Mouse (Mus musculus) limb, embryonic 11.5 days (tissue): ENCODE results near the gene Ube2u. TPM values are rescaled to one million over a fixed set of nuclear protein-coding genes. Genes with fewer than 3 reads are reported as not detected.

Experiments
- ATAC-seq: fragments of 200-750 bp; cut with Nextera tagmentation; 2 replicates; pipeline ENCODE4 v1.8.0; 2017; ENCODE audit warnings: low read depth; ENCODE audit not compliant: insufficient number of reproducible peaks, low FRiP score, low TSS enrichment
- DNase-seq: peaks from one replicate; pipeline ENCODE4 v3.0.0-alpha.2; 2015; ENCODE audit warnings: low spot score
- H3K27ac ChIP-seq: fragments of 300-500 bp; sonication (generic); replicated peaks from 2 replicates; pipeline ENCODE4 v1.5.1; 2014; ENCODE audit warnings: low read depth, mild to moderate bottlenecking, low read length
- H3K27me3 ChIP-seq: fragments of 300-500 bp; sonication (generic); 2 replicates; pipeline ENCODE4 v1.6.1; 2014; ENCODE audit warnings: mild to moderate bottlenecking, low read length, mixed read lengths; ENCODE audit not compliant: control insufficient read depth, insufficient read depth
- H3K36me3 ChIP-seq: fragments of 300-500 bp; sonication (generic); 2 replicates; pipeline ENCODE4 v1.6.1; 2014; ENCODE audit warnings: mild to moderate bottlenecking, low read length, moderate library complexity, mixed read lengths; ENCODE audit not compliant: control insufficient read depth, insufficient read depth
- H3K4me1 ChIP-seq: fragments of 300-500 bp; sonication (generic); 2 replicates; pipeline ENCODE4 v1.6.1; 2014; ENCODE audit warnings: low read length, mixed read lengths; ENCODE audit not compliant: control insufficient read depth, insufficient read depth
- H3K4me2 ChIP-seq: fragments of 300-500 bp; sonication (generic); 2 replicates; pipeline ENCODE4 v1.6.1; 2014; ENCODE audit warnings: low read depth, mild to moderate bottlenecking, moderate library complexity; ENCODE audit not compliant: severe bottlenecking
- H3K4me3 ChIP-seq: fragments of 300-500 bp; sonication (generic); 2 replicates; pipeline ENCODE4 v1.5.1; 2014; ENCODE audit warnings: low read depth, low read length
- H3K9ac ChIP-seq: fragments of 300-500 bp; sonication (generic); 2 replicates; pipeline ENCODE4 v1.6.1; 2014; ENCODE audit warnings: mild to moderate bottlenecking, low read length
- H3K9me3 ChIP-seq: fragments of 300-500 bp; sonication (generic); 2 replicates; pipeline ENCODE4 v1.6.1; 2016; ENCODE audit warnings: low read length; ENCODE audit not compliant: control insufficient read depth
- WGBS: fragments of 180-500 bp; shearing (Covaris S2); extraction: QIAGEN DNeasy Blood & Tissue Kit; methylation state at CpG from one replicate; pipeline ENCODE4 v1.1.7; 2014; 5-methylcytosine and 5-hydroxymethylcytosine counted together
- polyA plus RNA-seq: library from polyadenylated mRNA; unstranded; fragments of >200 nt; fragmentation: Nextera tagmentation; extraction: Ambion mirVana; gene quantifications from 2 replicates; pipeline ENCODE4 v1.2.1, GENCODE M21; 2014

Gene Ube2u
- polyA plus RNA-seq, 1 experiment from 2014 or later = 0.31 TPM

DNA sequence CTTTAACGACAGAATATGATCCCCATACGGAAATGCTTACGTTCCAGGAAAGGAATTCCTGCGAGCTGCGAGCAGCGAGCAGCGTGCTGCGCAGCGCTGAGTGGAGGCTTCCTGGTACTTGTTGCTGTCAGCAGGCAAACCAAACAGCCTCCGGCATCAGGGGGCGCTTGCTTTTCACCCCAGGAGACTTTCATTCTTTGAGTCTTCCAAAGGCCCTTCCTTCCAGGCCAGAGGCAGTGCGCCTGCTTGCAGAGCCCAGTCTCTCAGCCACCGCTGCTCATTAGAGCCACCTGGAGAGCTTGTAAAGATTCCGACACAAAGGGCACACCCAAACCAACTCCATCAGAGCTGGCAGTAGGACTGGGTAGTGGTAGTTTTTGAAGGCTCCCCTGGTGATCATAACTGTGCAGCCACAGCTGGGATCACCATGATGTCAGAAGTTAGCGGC, 48.9 kb downstream of the Ube2u start:
- Histone ChIP-seq H3K9ac (no peak overlapping the region), H3K9me3 (no peaks in the 10 kb centered on the region), H3K27ac (peak overlapping the region; percentile 44), H3K4me3 (peak overlapping the region; percentile 5; the same call in 1 of the 2 replicates), H3K4me2 (peak overlapping the region; percentile 27), H3K36me3 (no peaks in the 10 kb centered on the region), H3K27me3 (no peaks in the 10 kb centered on the region), H3K4me1 (peaks cover 13% of the 10 kb centered on the region)
- peak; percentile 81; the same call in 1 of the 2 replicates for ATAC-seq
- DNase-seq = peak; percentile 80
- 2% methylated on average over 15 of the region's 15 CpGs for WGBS

DNA sequence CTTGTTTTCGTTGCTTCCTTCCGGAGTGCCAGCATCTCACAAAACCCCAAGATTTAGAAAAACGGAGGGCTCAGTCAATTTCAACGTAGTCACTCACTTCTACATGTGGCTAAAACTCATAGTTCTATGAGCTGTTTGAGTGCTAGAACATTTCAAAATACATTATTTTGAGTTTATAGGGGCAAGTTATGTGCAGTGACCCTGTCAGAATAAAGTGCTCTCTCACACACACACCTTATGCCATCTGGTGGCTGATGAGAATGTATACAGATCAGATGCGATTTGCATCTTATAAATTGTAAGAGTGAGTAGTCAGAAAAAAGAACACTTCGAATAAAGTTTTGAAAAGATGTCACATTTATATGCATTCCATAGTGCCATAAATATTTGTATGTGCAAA, 55.0 kb downstream of the Ube2u start:
- 68% methylated on average over 6 of the region's 6 CpGs for WGBS
- no peak overlapping the region for H3K27ac ChIP-seq
- H3K4me2 ChIP-seq = no peak overlapping the region
- H3K27me3 ChIP-seq = no peaks in the 10 kb centered on the region
- no peaks in the 10 kb centered on the region for H3K36me3 ChIP-seq
- H3K4me3 ChIP-seq = no peak overlapping the region
- H3K9ac ChIP-seq = no peak overlapping the region
- DNase-seq = no peak
- no peaks in the 10 kb centered on the region for H3K9me3 ChIP-seq
- no peak for ATAC-seq
- H3K4me1 ChIP-seq = no peaks in the 10 kb centered on the region

DNA sequence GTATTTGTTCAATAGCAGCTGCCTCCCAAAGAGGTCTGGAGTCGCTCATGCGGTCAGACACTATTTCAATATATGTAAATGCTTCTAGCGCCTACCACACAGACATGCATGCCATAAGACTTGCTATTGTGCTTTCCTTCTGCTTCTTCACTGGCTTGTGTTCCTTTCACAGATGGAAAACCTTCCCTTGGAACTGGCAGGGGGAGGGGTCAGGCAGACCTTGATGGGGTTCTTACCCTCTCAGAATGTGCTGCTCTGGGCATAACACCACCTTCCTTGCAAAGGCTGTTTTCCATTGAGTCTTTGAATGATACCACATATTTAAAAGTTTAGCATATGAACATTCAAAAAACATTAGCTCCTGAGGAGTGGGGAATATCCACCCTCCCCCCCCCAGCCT, 56.3 kb downstream of the Ube2u start:
- Histone ChIP-seq H3K36me3 (no peaks in the 10 kb centered on the region), H3K4me1 (no peaks in the 10 kb centered on the region), H3K9me3 (no peaks in the 10 kb centered on the region), H3K27ac (no peak overlapping the region), H3K27me3 (no peaks in the 10 kb centered on the region), H3K9ac (no peak overlapping the region), H3K4me3 (no peak overlapping the region), H3K4me2 (no peak overlapping the region)
- no peak for DNase-seq
- WGBS = 87% methylated on average over 3 of the region's 3 CpGs
- no peak for ATAC-seq

DNA sequence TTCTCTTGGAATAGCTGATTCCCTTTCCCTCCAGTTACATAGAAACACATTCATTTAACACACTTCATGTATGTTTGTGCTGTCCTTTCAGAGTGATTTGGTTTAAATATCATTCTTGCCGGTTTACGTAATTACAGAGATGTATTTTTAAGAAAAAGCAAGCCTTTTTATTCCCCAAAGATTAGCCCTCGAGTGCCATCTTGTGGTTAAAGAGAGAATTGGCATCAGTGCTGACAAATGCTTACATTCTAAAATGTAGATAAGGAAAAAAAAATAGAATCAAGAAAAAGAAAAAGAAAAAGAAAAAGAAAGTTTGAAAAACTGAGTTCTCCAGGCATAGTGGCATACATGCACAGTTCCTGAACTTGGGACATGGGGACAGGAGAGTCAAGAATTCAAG, 59.2 kb downstream of the Ube2u start:
- Histone ChIP-seq H3K27ac (no peak overlapping the region), H3K36me3 (no peaks in the 10 kb centered on the region), H3K4me1 (no peaks in the 10 kb centered on the region), H3K4me3 (no peak overlapping the region), H3K9ac (no peak overlapping the region), H3K4me2 (no peak overlapping the region), H3K9me3 (no peaks in the 10 kb centered on the region), H3K27me3 (no peaks in the 10 kb centered on the region)
- DNase-seq (peak; percentile 56), ATAC-seq (no peak)
- 12% methylated on average over 3 of the region's 3 CpGs for WGBS

DNA sequence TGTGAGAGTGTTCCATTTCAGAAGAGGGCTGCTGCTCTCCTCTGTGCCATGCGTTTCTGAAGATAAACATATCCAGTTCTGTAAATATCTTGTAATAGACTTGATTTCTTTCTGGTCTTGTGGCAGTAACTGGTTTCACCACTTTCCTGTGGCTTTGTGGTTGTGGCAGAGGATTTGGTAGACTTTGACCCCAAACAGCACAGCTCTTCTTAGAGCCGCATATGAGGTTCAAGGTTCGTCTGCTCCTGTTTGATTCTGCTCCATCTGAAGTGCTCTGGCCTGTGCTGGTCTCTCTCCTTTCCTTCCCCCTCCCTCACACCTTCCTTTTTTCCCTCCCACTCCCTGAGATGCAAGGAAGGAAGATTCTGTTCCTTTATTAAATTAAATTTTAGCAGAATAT, 60.8 kb downstream of the Ube2u start:
- H3K27me3 ChIP-seq = no peaks in the 10 kb centered on the region
- no peak overlapping the region for H3K27ac ChIP-seq
- H3K4me3 ChIP-seq = no peak overlapping the region
- no peak overlapping the region for H3K9ac ChIP-seq
- WGBS = 78% methylated on average over 3 of the region's 3 CpGs
- no peaks in the 10 kb centered on the region for H3K36me3 ChIP-seq
- H3K4me2 ChIP-seq = no peak overlapping the region
- H3K4me1 ChIP-seq = no peaks in the 10 kb centered on the region
- H3K9me3 ChIP-seq = no peaks in the 10 kb centered on the region
- DNase-seq (no peak), ATAC-seq (no peak)

DNA sequence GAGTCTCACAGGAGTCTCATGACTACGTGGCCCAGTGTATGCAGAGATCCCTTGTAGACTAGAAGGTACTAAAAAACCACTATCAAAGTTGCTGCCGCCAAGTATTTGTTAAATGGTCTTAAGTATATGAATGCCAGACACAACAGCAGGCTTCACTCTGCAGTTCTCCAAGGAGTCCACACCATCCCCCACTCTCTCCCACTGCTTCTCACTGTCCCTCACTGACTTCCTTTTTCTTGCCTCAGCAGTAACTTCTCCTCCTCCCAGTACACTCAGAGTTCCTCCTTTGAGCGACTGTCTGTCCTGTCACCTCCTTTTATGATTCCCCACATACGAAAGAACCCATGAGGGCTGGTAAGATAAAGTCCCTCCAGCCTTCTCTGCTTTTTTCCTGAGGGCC, 69.3 kb downstream of the Ube2u start:
- Histone ChIP-seq H3K27ac (no peak overlapping the region), H3K4me1 (no peaks in the 10 kb centered on the region), H3K4me2 (no peak overlapping the region), H3K27me3 (no peaks in the 10 kb centered on the region), H3K4me3 (no peak overlapping the region), H3K36me3 (no peaks in the 10 kb centered on the region), H3K9ac (no peak overlapping the region), H3K9me3 (no peaks in the 10 kb centered on the region)
- ATAC-seq = no peak
- DNase-seq = no peak
- 58% methylated on average over 4 of the region's 4 CpGs for WGBS

DNA sequence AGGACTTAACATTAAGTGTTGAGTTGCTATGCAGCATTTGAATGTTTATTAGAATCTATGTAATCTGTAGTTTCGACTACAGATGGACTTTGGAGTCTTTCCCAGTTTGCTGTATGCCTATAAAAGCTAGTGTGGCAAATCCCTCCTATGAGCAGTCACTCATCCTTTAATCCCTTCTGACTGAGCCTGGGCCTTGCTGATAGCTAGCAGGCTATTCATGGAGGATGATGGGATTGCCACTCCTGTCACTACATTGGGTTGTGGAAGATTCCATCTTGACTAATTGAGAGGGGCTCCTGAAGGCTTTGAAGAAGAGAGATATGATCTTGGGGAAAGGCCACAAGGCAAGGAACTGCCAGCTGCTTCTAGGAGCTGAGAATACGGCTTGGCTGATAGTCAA, 74.6 kb downstream of the Ube2u start:
- Histone ChIP-seq H3K9ac (no peak overlapping the region), H3K27ac (no peak overlapping the region), H3K27me3 (no peaks in the 10 kb centered on the region), H3K4me1 (no peaks in the 10 kb centered on the region), H3K36me3 (no peaks in the 10 kb centered on the region), H3K4me2 (no peak overlapping the region), H3K9me3 (no peaks in the 10 kb centered on the region), H3K4me3 (no peak overlapping the region)
- no peak for DNase-seq
- ATAC-seq = no peak
- 81% methylated on average over 2 of the region's 2 CpGs for WGBS

DNA sequence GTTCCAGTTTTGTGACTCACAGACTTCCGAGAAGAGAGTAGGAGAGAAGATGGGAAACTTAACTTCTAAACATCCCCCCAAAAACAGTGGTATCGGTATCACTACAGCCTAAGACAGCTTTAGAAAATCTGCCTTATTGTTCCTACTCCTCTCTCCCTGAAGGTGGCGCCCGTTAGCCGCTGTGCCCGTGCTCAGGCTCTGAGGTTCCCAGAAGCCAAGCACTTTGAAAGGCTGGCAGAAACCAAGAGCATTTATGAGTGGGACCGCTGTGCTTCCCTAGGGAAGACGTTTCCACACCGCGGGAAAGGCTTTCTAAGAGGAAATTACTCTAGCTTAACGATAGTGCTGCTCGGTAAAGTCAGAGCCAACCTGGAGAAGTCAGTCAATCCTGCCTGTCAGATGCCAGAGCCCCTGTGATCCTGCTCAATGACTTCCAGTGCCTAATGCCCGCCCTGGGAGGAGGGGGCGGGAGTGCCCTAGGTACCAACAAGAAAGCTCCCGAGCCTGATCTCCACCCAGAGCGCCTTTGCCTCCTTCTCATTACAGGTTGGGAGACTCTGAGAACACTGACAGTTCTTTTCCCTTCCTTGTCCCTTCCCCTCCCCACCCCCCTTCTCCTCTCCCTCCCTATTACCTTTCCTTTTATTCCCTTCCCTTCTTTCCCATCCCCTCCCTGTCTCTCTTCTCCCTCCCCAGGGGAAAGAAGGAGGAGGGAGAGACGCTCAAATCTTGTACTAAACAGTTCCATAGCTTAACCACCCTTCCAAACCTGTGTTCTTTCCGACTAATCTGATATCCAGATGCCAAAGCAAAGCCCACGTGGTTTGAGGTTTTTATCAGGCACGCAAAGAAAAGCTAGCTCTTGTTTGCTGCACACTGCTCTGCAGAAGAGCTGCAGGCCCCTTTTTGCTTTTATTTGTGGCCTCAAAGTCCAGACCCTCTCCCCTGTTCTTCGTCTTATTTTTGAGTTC, 109.9 kb downstream of the Ube2u start:
- Histone ChIP-seq H3K4me1 (peaks cover 10% of the 10 kb centered on the region; the same call in 1 of the 2 replicates), H3K36me3 (no peaks in the 10 kb centered on the region), H3K4me3 (peak overlapping the region; percentile 16; the same call in 1 of the 2 replicates), H3K27ac (no peak overlapping the region; the same call in 1 of the 2 replicates), H3K4me2 (peak overlapping the region; percentile 54), H3K9me3 (no peaks in the 10 kb centered on the region), H3K27me3 (no peaks in the 10 kb centered on the region), H3K9ac (no peak overlapping the region; the same call in 1 of the 2 replicates)
- DNase-seq = peak; percentile 89
- WGBS = 6% methylated on average over 21 of the region's 21 CpGs
- ATAC-seq = peak; percentile 75
